Mouse (Mus musculus) lung, adult 18-20 months (tissue): ENCODE measurements around the gene Mib2.
"Not testable (repeated sequence)": the region's sequence is repeated elsewhere in the genome, so short reads cannot be mapped to it uniquely, and the experiment has no call there.

Experiments used
- DNase-seq, 2 experiments: peaks; one replicate each; pipeline ENCODE4 v3.0.0; 2022; ENCODE audit warnings: mixed read lengths in 2 of 2

Gene Mib2

GRCm38 (mm10) chr4:155668689-155669597 lies at the start of gene Mib2:
Gene Mib2 (minus strand): TSS chr4:155669198.
- DNase-seq: peak; percentile 96 to 97

GRCm38 (mm10) chr4:155710521-155711252 lies 41.7 kb upstream of the Mib2 start:
- peak in 1 of 2 experiments; percentile 10 for DNase-seq

DNA sequence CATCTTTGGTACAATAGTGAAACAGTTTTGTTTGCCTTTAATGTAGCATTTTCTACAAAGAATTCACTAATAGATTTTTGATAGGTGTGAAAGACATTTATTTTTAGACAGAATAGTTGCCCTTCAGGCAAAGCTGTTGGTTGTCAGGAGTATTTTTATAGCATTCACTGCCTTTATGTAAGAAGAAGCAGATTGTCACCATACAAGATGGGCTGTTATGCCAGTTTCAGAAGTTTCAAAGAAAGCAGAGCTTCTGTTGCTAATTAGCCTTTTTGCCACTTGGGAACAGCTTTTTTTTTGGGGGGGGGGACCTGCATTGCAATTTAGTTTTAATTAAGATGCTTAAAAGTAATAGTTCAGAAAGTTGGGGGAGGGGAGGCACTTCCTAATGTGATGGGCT lies 40.0 kb upstream of the Mib2 start:
- no peak for DNase-seq

GRCm38 (mm10) chr4:155708582-155708981 lies 39.6 kb upstream of the Mib2 start:
- no peak for DNase-seq

DNA sequence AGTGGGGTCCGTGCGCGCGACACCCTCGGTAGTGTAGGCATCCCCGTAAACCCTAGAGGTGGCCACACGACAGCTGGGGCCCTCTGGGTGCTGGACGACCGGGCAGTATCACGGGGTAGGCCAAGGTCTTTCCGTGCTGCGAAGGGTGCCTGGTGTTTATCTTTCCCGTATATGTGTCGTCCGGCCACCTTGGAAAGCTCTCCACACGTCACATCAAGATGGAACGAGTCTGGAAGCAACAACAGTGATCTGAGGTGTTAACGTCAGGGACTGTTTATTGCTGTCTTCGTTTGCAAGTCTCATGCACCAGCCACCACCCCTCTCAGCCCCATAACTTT lies 36.6 kb upstream of the Mib2 start:
- no peak for DNase-seq

GRCm38 (mm10) chr4:155704721-155705591 lies 36.0 kb upstream of the Mib2 start, which contains the start of gene Ssu72:
Gene Ssu72 (plus strand): TSS chr4:155704800.
- peak; percentile 93 to 94 for DNase-seq

DNA sequence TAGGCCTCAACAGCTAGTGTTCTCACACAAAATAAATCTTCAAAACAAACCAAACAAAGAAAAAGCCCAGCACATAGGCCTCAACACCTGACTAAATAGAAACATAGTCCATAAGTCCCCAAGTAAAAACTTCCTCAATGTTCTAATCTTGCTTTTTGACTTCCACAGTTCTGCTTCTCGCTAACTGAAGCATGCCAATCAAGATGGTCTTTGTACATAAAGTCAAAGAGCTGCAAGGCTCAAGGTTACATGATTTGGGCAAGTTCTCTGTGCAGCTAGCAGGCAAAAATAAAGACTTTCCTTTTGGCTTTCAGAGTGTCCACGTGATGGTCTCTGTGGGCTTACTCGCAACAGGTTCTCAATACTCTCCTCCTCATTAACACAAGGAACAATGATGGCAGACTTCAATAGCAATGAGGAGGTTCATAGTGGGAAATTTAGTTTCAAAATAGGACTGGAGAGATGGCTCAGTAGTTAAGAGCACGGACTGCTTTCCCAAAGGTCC lies 34.5 kb upstream of the Mib2 start:
- DNase-seq: no peak

GRCm38 (mm10) chr4:155700425-155700824 lies 31.4 kb upstream of the Mib2 start:
- no peak for DNase-seq

- no peak for DNase-seq
Measured at GRCm38 (mm10) chr4:155696261-155697255, 27.6 kb upstream of the Mib2 start.

GRCm38 (mm10) chr4:155695531-155696062 lies 26.6 kb upstream of the Mib2 start:
- no peak for DNase-seq

GRCm38 (mm10) chr4:155694482-155695401 lies 25.7 kb upstream of the Mib2 start:
- DNase-seq: peak; percentile 36 to 43

DNA sequence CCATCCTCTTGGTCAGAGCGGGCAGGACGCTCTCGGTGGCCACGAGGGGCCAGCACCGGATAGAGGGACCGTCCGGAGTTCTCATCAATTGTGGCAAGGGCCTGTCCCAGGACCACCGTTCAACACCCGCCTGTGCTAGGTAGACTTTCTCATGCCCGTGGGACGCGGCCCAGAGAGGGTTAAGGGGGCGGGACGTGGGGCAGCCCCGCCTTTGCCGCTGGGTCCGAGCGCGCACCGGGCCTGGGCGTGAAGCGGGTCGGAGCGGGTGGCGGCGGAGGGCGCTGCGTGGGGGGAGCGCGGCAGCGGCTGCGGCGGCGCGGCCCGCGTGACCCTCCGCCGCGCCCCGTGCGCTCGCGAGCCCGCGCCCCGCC lies 25.1 kb upstream of the Mib2 start, which contains the start of gene Fndc10:
Fndc10 (plus strand) TSS at position 232 of the 371 bp plus-strand sequence.
- DNase-seq: peak; percentile 52 to 53

DNA sequence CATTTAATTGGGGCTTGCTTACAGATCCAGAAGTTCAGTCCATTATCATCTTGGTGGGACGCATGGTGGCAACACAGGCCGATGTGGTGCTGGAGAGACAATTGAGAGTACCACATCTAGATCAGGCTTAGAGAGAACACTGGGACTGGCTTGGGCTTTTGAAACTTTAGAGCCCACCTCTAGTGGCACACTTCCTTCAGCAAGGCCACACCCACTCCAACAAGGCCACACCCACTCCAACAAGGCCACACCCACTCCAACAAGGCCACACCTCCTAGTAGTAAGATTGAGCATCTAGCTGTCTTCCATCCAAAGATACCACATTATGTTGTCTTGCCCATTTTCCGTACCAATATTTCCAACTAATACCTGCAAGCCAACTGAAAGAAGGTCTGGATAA lies 23.4 kb upstream of the Mib2 start:
- DNase-seq: no peak

GRCm38 (mm10) chr4:155690571-155691375 lies 21.8 kb upstream of the Mib2 start:
- DNase-seq: no peak

GRCm38 (mm10) chr4:155687764-155688163 lies 18.8 kb upstream of the Mib2 start:
- not testable (repeated sequence) for DNase-seq

DNA sequence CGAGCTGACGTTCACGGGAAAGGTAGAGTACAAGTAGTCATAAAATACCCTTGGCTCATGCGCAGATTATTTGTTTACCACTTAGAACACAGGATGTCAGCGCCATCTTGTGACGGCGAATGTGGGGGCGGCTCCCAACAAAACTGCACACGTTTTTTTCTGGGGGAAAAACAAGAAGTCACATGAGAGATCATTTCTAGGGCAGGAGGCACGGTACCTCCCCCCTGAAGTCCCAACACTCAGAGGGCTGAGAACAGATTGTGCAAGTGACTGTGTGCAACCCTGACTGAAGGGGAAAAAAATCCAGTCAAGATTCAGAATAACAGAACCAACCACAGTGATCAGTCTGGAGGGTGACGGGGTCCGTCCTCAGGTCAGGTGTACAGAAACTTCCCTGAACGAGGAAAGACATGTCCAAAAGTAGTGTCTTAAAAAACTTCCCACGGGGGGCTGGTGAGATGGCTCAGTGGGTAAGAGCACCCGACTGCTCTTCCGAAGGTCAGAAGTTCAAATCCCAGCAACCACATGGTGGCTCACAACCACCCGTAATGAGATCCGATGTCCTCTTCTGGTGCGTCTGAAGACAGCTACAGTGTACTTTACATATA lies 14.8 kb upstream of the Mib2 start:
- DNase-seq: not testable (repeated sequence)

- DNase-seq: no peak
Measured at GRCm38 (mm10) chr4:155675991-155676390, 7.0 kb upstream of the Mib2 start.

DNA sequence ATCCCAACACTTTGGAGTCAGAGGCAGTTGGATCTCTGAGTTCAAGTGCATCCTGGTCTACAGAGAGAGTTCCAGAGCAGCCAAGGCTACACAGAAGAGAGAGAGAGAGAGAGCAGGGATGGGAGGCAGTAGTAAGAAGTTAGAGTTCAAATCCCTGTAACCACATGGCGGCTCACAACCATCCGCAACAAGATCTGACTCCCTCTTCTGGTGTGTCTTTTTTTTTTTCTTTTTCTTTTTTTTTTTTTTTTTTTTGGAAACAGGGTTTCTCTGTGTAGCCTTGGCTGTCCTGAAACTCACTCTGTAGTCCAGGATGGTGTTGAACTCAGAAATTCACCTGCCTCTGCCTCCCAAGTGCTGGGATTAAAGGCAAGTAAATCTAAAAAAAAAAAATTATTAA lies 3.1 kb upstream of the Mib2 start:
- no peak for DNase-seq

GRCm38 (mm10) chr4:155670236-155670635 lies 1.2 kb upstream of the Mib2 start:
- not testable (repeated sequence) for DNase-seq
